Mouse (Mus musculus): Measurements from ENCODE around the gene Rgs16. TPM values are rescaled to one million over a fixed set of nuclear protein-coding genes. Genes with fewer than 3 reads are reported as not detected.
A peak's percentile ranks its signal among the peaks of the same experiment; 100 is the strongest.

Rgs16 gene
- total RNA-seq (2021): 1 to 10 TPM; 1.5 to 2.6 TPM

- intact Hi-C loops (cut with DNase I): loop anchor here (5.0 kb wide), 2 partner anchors 63 to 98 kb away; no protein-coding TSS in a partner anchor
- peak; percentile 82 to 83 for DNase-seq
Observed at GRCm38 (mm10) chr1:153740145-153740544, at the start of gene Rgs16. Gene Rgs16, plus strand, starts transcription at chr1:153740349.

GRCm38 (mm10) chr1:153692526-153692925 lies 47.6 kb upstream of the Rgs16 start:
- intact Hi-C loops (cut with DNase I): no loop called here
- no peak for DNase-seq

GRCm38 (mm10) chr1:153694372-153695120 lies 45.6 kb upstream of the Rgs16 start:
- DNase-seq: no peak
- intact Hi-C loops (cut with DNase I): no loop called here

- intact Hi-C loops (cut with DNase I): no loop called here
- DNase-seq: no peak
Observed at GRCm38 (mm10) chr1:153695398-153695797, 44.8 kb upstream of the Rgs16 start.

- DNase-seq: no peak
Observed at GRCm38 (mm10) chr1:153696093-153696492, 44.1 kb upstream of the Rgs16 start.

GRCm38 (mm10) chr1:153696541-153696940 lies 43.6 kb upstream of the Rgs16 start:
- DNase-seq: no peak
- intact Hi-C loops (cut with DNase I): no loop called here

More at GRCm38 (mm10) chr1:153696093-153696492, 44.1 kb upstream of the Rgs16 start:
- intact Hi-C loops (cut with DNase I): no loop called here

- intact Hi-C loops (cut with DNase I): no loop called here
- no peak for DNase-seq
Observed at GRCm38 (mm10) chr1:153697581-153698251, 42.4 kb upstream of the Rgs16 start.

- DNase-seq: no peak
- intact Hi-C loops (cut with DNase I): no loop called here
Observed at GRCm38 (mm10) chr1:153698311-153699084, 41.7 kb upstream of the Rgs16 start.

- intact Hi-C loops (cut with DNase I): no loop called here
- no peak for DNase-seq
Observed at GRCm38 (mm10) chr1:153700448-153701063, 39.6 kb upstream of the Rgs16 start.

GRCm38 (mm10) chr1:153701461-153701860 lies 38.7 kb upstream of the Rgs16 start:
- intact Hi-C loops (cut with DNase I): no loop called here

GRCm38 (mm10) chr1:153702166-153702852 lies 37.8 kb upstream of the Rgs16 start:
- no peak for DNase-seq
- intact Hi-C loops (cut with DNase I): no loop called here

More at GRCm38 (mm10) chr1:153701461-153701860, 38.7 kb upstream of the Rgs16 start:
- no peak for DNase-seq

GRCm38 (mm10) chr1:153702853-153703410 lies 37.2 kb upstream of the Rgs16 start:
- intact Hi-C loops (cut with DNase I): no loop called here
- no peak for DNase-seq

- intact Hi-C loops (cut with DNase I): no loop called here
- DNase-seq: no peak
Observed at GRCm38 (mm10) chr1:153703445-153703991, 36.6 kb upstream of the Rgs16 start.

- intact Hi-C loops (cut with DNase I): no loop called here
Observed at GRCm38 (mm10) chr1:153704174-153704573, 36.0 kb upstream of the Rgs16 start.

GRCm38 (mm10) chr1:153704996-153705395 lies 35.2 kb upstream of the Rgs16 start:
- intact Hi-C loops (cut with DNase I): no loop called here
- DNase-seq: no peak

More at GRCm38 (mm10) chr1:153704174-153704573, 36.0 kb upstream of the Rgs16 start:
- DNase-seq: no peak

- intact Hi-C loops (cut with DNase I): no loop called here
- DNase-seq: no peak
Observed at GRCm38 (mm10) chr1:153708626-153709025, 31.5 kb upstream of the Rgs16 start.

GRCm38 (mm10) chr1:153709451-153709850 lies 30.7 kb upstream of the Rgs16 start:
- no peak for DNase-seq
- intact Hi-C loops (cut with DNase I): no loop called here

- intact Hi-C loops (cut with DNase I): no loop called here
- no peak for DNase-seq
Observed at GRCm38 (mm10) chr1:153711544-153712262, 28.4 kb upstream of the Rgs16 start.

GRCm38 (mm10) chr1:153712633-153713032 lies 27.5 kb upstream of the Rgs16 start:
- intact Hi-C loops (cut with DNase I): no loop called here
- DNase-seq: no peak

Data from heart, postnatal 36 days (tissue).